Mouse (Mus musculus): ENCODE data around the gene Cav1. TPM values are rescaled to one million over a fixed set of nuclear protein-coding genes. Genes with fewer than 3 reads are reported as not detected.

The Cav1 gene
- total RNA-seq, 2 experiments from 2014 or later: 82.9 to 125 TPM

DNA sequence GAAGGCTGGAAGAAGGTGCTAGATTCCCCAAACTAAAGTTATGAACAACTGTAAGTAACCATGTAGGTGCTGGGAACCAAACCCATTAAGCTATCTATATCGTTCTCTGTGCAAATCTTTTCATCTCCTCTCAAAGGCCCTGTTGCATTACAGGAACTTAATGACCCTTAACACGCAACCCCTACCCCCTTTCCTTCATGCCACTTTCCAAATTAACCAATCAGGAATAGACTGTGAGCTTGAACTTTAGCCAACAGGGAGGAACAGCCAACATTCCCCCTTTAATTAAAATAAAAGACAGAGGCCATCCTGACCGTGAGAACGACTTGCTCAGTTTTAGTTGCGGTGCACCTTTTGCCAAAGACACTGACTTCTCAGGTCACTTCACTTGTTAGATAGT lies 11.0 kb upstream of the Cav1 start:
- H3K4me3 ChIP-seq: no peak overlapping the region
- intact Hi-C loops (cut with DNase I): no loop called here
- no peak for TF ChIP-seq CTCF (IDR thresholded peaks at IDR 0.05)
- H3K27ac ChIP-seq: no peak overlapping the region
- DNase-seq: no peak

GRCm38 (mm10) chr6:17306602-17307325 lies 629 bp downstream of the Cav1 start:
- no peak for TF ChIP-seq CTCF (IDR thresholded peaks at IDR 0.05)
- peak; percentile 39 for DNase-seq
- Histone ChIP-seq H3K27ac (peak overlapping the region; percentile 95), H3K4me3 (peak overlapping the region; percentile 88)
- intact Hi-C loops (cut with DNase I): loop anchor here (2.0 to 5.0 kb wide), 5 partner anchors 26 to 196 kb away; partner anchors contain the start of gene Cav2

- Histone ChIP-seq H3K4me3 (peak overlapping the region; percentile 88), H3K27ac (peak overlapping the region; percentile 95)
- TF ChIP-seq CTCF (IDR thresholded peaks at IDR 0.05): peak; percentile 94
- intact Hi-C loops (cut with DNase I): loop anchor here (2.0 to 5.0 kb wide), 5 partner anchors 27 to 197 kb away; partner anchors contain the start of gene Cav2
- peak; percentile 89 for DNase-seq
Observed at GRCm38 (mm10) chr6:17307461-17308115, 1.5 kb downstream of the Cav1 start.

- intact Hi-C loops (cut with DNase I): loop anchor here (5.0 kb wide), 2 partner anchors 49 to 111 kb away; no protein-coding TSS in a partner anchor
- Histone ChIP-seq H3K4me3 (peak overlapping the region; percentile 88), H3K27ac (peak overlapping the region; percentile 95)
- DNase-seq: peak; percentile 51
- TF ChIP-seq CTCF (IDR thresholded peaks at IDR 0.05): no peak
Observed at GRCm38 (mm10) chr6:17308661-17309060, 2.5 kb downstream of the Cav1 start.

GRCm38 (mm10) chr6:17309260-17309659 lies 3.1 kb downstream of the Cav1 start:
- H3K4me3 ChIP-seq: peak overlapping the region; percentile 88

DNA sequence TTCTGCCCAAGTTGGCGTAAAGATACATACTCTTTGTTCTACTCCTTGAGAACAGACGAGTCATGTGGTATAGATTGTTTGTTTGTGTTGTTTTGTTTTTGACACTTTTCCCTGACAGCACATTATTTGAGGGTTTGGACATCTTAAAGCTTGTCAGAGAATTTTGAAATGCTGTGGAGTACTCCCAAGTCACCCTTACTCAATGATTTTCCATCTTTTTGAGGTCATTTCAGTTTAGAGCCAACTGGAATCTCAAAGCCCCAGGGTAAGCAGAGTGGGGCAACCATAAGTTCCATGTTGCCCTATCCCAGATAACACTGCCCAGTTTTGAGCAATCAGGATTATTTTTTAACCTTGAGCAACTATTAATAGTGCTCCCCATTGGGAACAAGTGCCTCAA lies 8.1 kb downstream of the Cav1 start:
- Histone ChIP-seq H3K4me3 (peak overlapping the region; percentile 88), H3K27ac (peak overlapping the region; percentile 95)
- TF ChIP-seq CTCF (IDR thresholded peaks at IDR 0.05): no peak
- no peak for DNase-seq
- intact Hi-C loops (cut with DNase I): loop anchor here (5.0 kb wide), 1 partner anchor 33 kb away; no protein-coding TSS in a partner anchor

More at GRCm38 (mm10) chr6:17309260-17309659, 3.1 kb downstream of the Cav1 start:
- peak; percentile 34 for DNase-seq
- TF ChIP-seq CTCF (IDR thresholded peaks at IDR 0.05): no peak
- intact Hi-C loops (cut with DNase I): loop anchor here (5.0 kb wide), 2 partner anchors 48 to 112 kb away; no protein-coding TSS in a partner anchor
- H3K27ac ChIP-seq: peak overlapping the region; percentile 95

- no peak for DNase-seq
- H3K27ac ChIP-seq: peak overlapping the region; percentile 95
- TF ChIP-seq CTCF (IDR thresholded peaks at IDR 0.05): peak; percentile 31; the same call in 1 of the 2 replicates
- intact Hi-C loops (cut with DNase I): loop anchor here (5.0 kb wide), 1 partner anchor 32 kb away; no protein-coding TSS in a partner anchor
- H3K4me3 ChIP-seq: peak overlapping the region; percentile 88
Observed at GRCm38 (mm10) chr6:17314659-17315616, 8.8 kb downstream of the Cav1 start.

- no peak for DNase-seq
- no peak for TF ChIP-seq CTCF (IDR thresholded peaks at IDR 0.05)
- intact Hi-C loops (cut with DNase I): no loop called here
- peak overlapping the region; percentile 88 for H3K4me3 ChIP-seq
- H3K27ac ChIP-seq: peak overlapping the region; percentile 95
Observed at GRCm38 (mm10) chr6:17316294-17317166, 10.4 kb downstream of the Cav1 start.

DNA sequence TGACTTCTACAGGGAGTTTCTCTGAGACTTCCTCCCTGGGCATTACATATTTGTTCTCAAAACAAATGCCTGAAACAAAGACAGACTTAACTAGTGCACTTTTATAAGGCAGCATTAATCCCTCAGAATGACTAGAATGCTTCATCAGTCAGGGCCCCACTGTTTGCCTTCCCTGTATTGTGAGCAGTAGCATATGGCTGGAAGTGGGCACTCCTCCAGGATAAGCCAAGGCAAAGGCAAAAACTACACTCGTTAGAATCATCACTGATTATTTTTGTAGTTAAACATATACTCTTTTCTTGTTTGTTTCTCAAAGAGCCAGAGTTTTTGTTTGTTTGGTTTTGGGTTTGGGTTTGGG lies 11.0 kb downstream of the Cav1 start:
- no peak for DNase-seq
- peak overlapping the region; percentile 88 for H3K4me3 ChIP-seq
- H3K27ac ChIP-seq: peak overlapping the region; percentile 95
- TF ChIP-seq CTCF (IDR thresholded peaks at IDR 0.05): no peak
- intact Hi-C loops (cut with DNase I): no loop called here

DNA sequence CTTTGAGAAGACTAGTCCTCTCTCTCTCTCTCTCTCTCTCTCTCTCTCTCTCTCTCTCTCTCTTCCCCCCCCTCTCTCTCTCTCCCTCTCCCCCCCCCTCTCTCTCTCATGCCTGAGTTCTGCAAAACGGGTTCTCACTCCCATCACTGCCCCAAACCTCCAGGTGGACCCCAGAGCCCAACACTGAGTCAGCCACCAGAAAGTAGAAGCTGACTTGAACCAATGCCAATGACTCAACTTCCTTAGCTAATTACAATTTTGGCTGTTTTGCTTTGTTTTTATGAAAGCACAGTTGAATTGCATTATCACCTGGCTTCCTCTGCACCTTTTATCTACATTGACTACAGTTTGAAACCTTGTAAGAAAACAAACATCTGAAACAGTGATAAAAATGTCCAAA lies 11.8 kb downstream of the Cav1 start:
- Histone ChIP-seq H3K4me3 (no peak overlapping the region), H3K27ac (peak overlapping the region; percentile 95)
- TF ChIP-seq CTCF (IDR thresholded peaks at IDR 0.05): no peak
- no peak for DNase-seq
- intact Hi-C loops (cut with DNase I): no loop called here

- no peak for TF ChIP-seq CTCF (IDR thresholded peaks at IDR 0.05)
- H3K27ac ChIP-seq: peak overlapping the region; percentile 68
- H3K4me3 ChIP-seq: peak overlapping the region; percentile 46
- intact Hi-C loops (cut with DNase I): no loop called here
- no peak for DNase-seq
Observed at GRCm38 (mm10) chr6:17321976-17322375, 15.8 kb downstream of the Cav1 start.

All from gastrocnemius, adult 2 months (tissue).